Mouse (Mus musculus) hematopoietic stem cell, adult 5-6 weeks (primary cell): ENCODE measurements around the gene Sec24c. TPM values are rescaled to one million over a fixed set of nuclear protein-coding genes. Genes with fewer than 3 reads are reported as not detected.

ENCODE experiments used
- total RNA-seq: library from RNA; stranded (forward); fragments of 172-1452, 232-1000 nt; gene quantifications from 2 replicates; pipeline ENCODE4 v1.2.3, GENCODE M21; 2017

Gene Sec24c
- total RNA-seq, 1 experiment from 2014 or later, result 107 TPM

Other genes with a start within 250 kb of the Sec24c start
- gene Cfap70, start 222.1 kb upstream of the Sec24c start, total RNA-seq, result 1.0 TPM in 1 of 2 replicates, not detected in the other
- gene Anxa7, start 194.2 kb upstream of the Sec24c start, total RNA-seq, result 70.9 and 80.2 TPM in 2 replicates
- gene Mss51, start 177.4 kb upstream of the Sec24c start, total RNA-seq, result 1.4 TPM in 1 of 2 replicates, not detected in the other
- 66.5 and 74.9 TPM in 2 replicates for gene Ppp3cb, start 127.7 kb upstream of the Sec24c start, total RNA-seq
- 14.3 and 15.0 TPM in 2 replicates for gene Usp54, start 33.2 kb upstream of the Sec24c start, total RNA-seq
- gene Myoz1, start 17.8 kb upstream of the Sec24c start, total RNA-seq, result not detected in 2 replicates
- 0.06 TPM in 1 of 2 replicates, not detected in the other for gene Synpo2l, start 6.0 kb upstream of the Sec24c start, total RNA-seq
- 4.5 and 7.1 TPM in 2 replicates for gene Fut11, start 20.7 kb downstream of the Sec24c start, total RNA-seq
- 48.1 and 79.0 TPM in 2 replicates for gene Chchd1, start 28.7 kb downstream of the Sec24c start, total RNA-seq
- gene Zswim8, start 33.2 kb downstream of the Sec24c start, total RNA-seq, result 29.6 and 35.7 TPM in 2 replicates
- 7.5 and 8.4 TPM in 2 replicates for gene Ndst2, start 60.3 kb downstream of the Sec24c start, total RNA-seq
- gene Camk2g, start 119.8 kb downstream of the Sec24c start, total RNA-seq, result 99.3 and 101 TPM in 2 replicates
- gene Plau, start 162.4 kb downstream of the Sec24c start, total RNA-seq, result 2.3 and 2.4 TPM in 2 replicates